Mouse (Mus musculus): Measurements from ENCODE around the gene Igfn1. TPM values are rescaled to one million over a fixed set of nuclear protein-coding genes. Genes with fewer than 3 reads are reported as not detected.
A peak's percentile ranks its signal among the peaks of the same experiment; 100 is the strongest.

Igfn1 gene
- polyA plus RNA-seq, 1 experiment from 2014 or later, result not detected

- Histone ChIP-seq H3K36me3 (peaks cover 16% of the 10 kb centered on the region), H3K27me3 (replicated peaks) (no peaks in the 10 kb centered on the region), H3K4me3 (replicated peaks) (no peak overlapping the region), H3K4me1 (peaks cover 12% of the 10 kb centered on the region), H3K27ac (replicated peaks) (no peak overlapping the region), H3K9ac (replicated peaks) (no peak overlapping the region), H3K4me2 (no peak overlapping the region), H3K9me3 (replicated peaks) (no peaks in the 10 kb centered on the region)
- 77% methylated on average over 5 of the region's 5 CpGs for WGBS
- ATAC-seq (ENCODE audit: low FRiP score), result no peak
Measured at GRCm38 (mm10) chr1:136038746-136039538, 32.8 kb upstream of the Igfn1 start.

DNA sequence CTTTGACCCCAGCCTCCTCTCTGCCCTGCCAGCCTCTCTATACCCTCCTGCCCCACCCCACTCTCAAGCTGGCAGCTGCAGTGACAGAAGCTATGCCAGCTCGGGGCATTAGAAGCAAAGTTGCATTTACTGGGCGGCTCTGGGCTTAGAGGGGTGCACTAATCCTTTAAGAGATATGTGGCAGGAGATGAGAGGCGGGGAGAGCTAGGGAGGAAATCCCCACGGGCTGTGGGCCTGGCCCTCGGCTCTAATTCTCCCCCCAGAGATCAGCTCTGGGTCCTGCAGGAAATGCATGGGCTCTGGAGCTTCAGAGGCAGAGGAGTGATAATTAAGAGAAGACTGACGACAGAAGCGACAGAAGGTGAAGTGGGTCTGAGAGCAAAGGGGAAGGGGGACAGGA, 26.8 kb upstream of the Igfn1 start:
- no peak overlapping the region for H3K4me3 ChIP-seq (replicated peaks)
- ATAC-seq (ENCODE audit: low FRiP score), result no peak
- no peak overlapping the region for H3K4me2 ChIP-seq
- 0 out of 2 replicates have a peak, but pooled peaks cover 5% of the 10 kb centered on the region for H3K4me1 ChIP-seq
- no peaks in the 10 kb centered on the region for H3K27me3 ChIP-seq (replicated peaks)
- peaks cover 62% of the 10 kb centered on the region for H3K36me3 ChIP-seq
- H3K9me3 ChIP-seq (replicated peaks), result no peaks in the 10 kb centered on the region
- WGBS, result 79% methylated on average over 7 of the region's 7 CpGs
- H3K9ac ChIP-seq (replicated peaks), result no peak overlapping the region
- no peak overlapping the region for H3K27ac ChIP-seq (replicated peaks)

DNA sequence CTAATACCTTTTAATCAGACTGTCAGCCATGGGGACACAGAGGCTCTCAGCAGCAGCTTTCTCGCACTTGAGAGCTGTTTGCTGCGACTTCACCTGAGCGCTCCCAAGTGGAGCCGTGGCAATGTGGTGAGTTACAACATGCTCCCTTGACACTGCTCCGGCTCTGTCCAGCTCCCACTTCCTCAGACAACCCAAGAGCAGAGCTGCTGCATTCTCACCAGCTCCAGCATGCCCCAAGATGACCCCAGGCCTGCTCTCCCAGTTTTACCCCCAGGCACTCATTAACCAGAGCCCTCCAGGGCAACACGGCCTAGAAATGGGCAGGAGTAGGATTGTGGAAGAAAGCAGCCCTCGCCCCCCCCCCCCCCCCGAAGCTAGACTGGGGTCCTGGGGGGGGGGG, 25.6 kb upstream of the Igfn1 start:
- peaks cover 74% of the 10 kb centered on the region for H3K36me3 ChIP-seq
- ATAC-seq (ENCODE audit: low FRiP score), result no peak
- no peak overlapping the region for H3K4me3 ChIP-seq (replicated peaks)
- 0 out of 2 replicates have a peak, but pooled peaks cover 5% of the 10 kb centered on the region for H3K4me1 ChIP-seq
- no peak overlapping the region for H3K4me2 ChIP-seq
- H3K27me3 ChIP-seq (replicated peaks), result no peaks in the 10 kb centered on the region
- WGBS, result 82% methylated on average over 6 of the region's 8 CpGs
- no peak overlapping the region for H3K27ac ChIP-seq (replicated peaks)
- no peaks in the 10 kb centered on the region for H3K9me3 ChIP-seq (replicated peaks)
- no peak overlapping the region for H3K9ac ChIP-seq (replicated peaks)

DNA sequence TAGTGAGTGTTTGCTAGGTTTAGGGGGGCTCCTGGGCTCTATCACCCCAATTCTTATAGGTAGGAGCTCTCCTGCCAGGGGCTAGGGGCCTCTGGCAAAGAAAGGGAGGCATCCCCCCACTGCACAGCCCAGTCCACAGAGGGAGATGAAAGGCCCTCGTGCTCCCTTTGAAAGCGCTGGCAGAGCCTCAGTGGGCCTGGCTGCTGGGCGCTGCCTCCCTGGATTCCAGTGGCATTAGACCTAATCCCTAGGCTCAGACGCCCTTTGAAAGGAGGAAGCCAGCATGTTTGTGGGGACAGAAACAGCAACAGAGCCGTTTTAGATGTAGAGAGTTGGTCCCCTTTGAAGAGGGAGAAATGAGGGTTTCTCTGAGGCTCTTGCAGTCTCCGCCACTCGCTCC, 24.1 kb upstream of the Igfn1 start:
- no peak overlapping the region for H3K4me2 ChIP-seq
- 67% methylated on average over 7 of the region's 7 CpGs for WGBS
- 0 out of 2 replicates have a peak, but pooled peaks cover 5% of the 10 kb centered on the region for H3K4me1 ChIP-seq
- peak; percentile 25; the same call in 1 of the 2 replicates for ATAC-seq (ENCODE audit: low FRiP score)
- no peaks in the 10 kb centered on the region for H3K9me3 ChIP-seq (replicated peaks)
- H3K4me3 ChIP-seq (replicated peaks), result no peak overlapping the region
- H3K27ac ChIP-seq (replicated peaks), result no peak overlapping the region
- H3K27me3 ChIP-seq (replicated peaks), result no peaks in the 10 kb centered on the region
- peaks cover 85% of the 10 kb centered on the region for H3K36me3 ChIP-seq
- H3K9ac ChIP-seq (replicated peaks), result no peak overlapping the region

GRCm38 (mm10) chr1:136018390-136019189, 12.4 kb upstream of the Igfn1 start:
- peak overlapping the region; percentile 84 for H3K27ac ChIP-seq (replicated peaks)
- peaks cover 18% of the 10 kb centered on the region for H3K4me1 ChIP-seq
- ATAC-seq (ENCODE audit: low FRiP score), result peak; percentile 51
- H3K4me2 ChIP-seq, result peak overlapping the region; percentile 83
- peaks cover 30% of the 10 kb centered on the region for H3K36me3 ChIP-seq
- 6% methylated on average over 24 of the region's 24 CpGs for WGBS
- peak overlapping the region; percentile 79 for H3K9ac ChIP-seq (replicated peaks)
- H3K27me3 ChIP-seq (replicated peaks), result no peaks in the 10 kb centered on the region
- H3K9me3 ChIP-seq (replicated peaks), result no peaks in the 10 kb centered on the region
- H3K4me3 ChIP-seq (replicated peaks), result peak overlapping the region; percentile 81

GRCm38 (mm10) chr1:136017907-136018313, 11.8 kb upstream of the Igfn1 start:
- Histone ChIP-seq H3K9me3 (replicated peaks) (no peaks in the 10 kb centered on the region), H3K27ac (replicated peaks) (peak overlapping the region; percentile 84), H3K4me1 (peaks cover 18% of the 10 kb centered on the region), H3K36me3 (peaks cover 26% of the 10 kb centered on the region), H3K27me3 (replicated peaks) (no peaks in the 10 kb centered on the region), H3K9ac (replicated peaks) (peak overlapping the region; percentile 79), H3K4me3 (replicated peaks) (peak overlapping the region; percentile 81), H3K4me2 (peak overlapping the region; percentile 83)
- peak; percentile 100 for ATAC-seq (ENCODE audit: low FRiP score)
- WGBS, result under 1% methylated on average over 22 of the region's 22 CpGs

DNA sequence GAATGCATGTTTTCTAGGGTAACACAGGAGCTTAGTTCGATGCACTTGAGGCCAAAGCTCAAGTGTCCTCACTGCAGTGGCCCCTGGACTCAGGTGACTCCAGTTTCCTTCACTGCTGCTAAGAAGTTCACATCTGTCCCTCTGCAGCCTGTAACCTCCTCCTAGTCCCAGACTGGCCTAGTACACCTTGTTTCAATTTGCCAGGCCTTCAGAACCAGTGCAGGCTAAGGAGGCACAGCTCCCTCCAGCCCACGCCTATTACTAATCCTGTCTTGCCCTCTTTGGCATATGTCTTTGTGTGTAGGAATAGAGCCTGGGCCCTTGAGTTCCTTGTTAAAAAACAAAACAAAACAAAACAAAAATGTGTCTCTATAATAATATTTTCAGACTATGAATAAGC, 11.2 kb upstream of the Igfn1 start:
- WGBS, result 86% methylated on average over 2 of the region's 2 CpGs
- no peaks in the 10 kb centered on the region for H3K9me3 ChIP-seq (replicated peaks)
- peaks cover 20% of the 10 kb centered on the region for H3K36me3 ChIP-seq
- H3K27me3 ChIP-seq (replicated peaks), result no peaks in the 10 kb centered on the region
- ATAC-seq (ENCODE audit: low FRiP score), result peak; percentile 28; the same call in 1 of the 2 replicates
- H3K4me1 ChIP-seq, result peaks cover 18% of the 10 kb centered on the region
- H3K9ac ChIP-seq (replicated peaks), result no peak overlapping the region
- peak overlapping the region; percentile 54; the same call in 1 of the 2 replicates for H3K27ac ChIP-seq (replicated peaks)
- H3K4me3 ChIP-seq (replicated peaks), result no peak overlapping the region
- H3K4me2 ChIP-seq, result peak overlapping the region; percentile 83

DNA sequence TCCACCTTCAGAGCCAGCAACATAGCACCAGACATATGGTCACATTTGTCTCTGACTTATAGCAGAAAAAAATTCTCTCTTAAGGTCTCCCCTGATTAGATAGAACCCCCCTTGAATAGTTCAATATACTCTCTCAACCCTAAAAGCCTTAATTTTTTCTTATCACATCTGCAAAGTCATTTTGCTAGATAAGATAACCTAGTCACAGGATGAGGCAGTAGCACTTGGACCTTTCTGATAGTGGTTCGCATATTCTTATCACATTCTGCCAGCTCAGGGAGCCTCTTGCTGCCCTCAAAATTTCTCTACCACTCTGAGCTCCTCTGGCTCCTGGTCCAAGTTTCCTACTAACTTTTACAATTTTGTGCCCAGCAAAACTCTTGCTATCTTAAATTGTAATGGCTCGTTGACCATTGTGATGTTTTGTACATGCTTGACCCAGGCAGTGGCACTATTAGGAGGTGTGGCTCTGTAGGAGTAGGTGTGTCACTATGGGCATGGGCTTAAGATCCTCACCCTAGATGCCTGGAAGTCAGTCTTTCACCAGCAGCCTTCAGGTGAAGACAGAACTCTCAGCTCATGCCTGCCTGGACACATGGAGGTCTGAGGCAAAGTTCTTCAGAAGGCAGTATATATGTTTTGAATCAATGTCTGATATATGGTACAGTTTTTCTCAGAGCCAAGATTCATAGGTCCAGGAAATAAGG, 8.8 kb upstream of the Igfn1 start:
- Histone ChIP-seq H3K27me3 (replicated peaks) (no peaks in the 10 kb centered on the region), H3K9me3 (replicated peaks) (no peaks in the 10 kb centered on the region), H3K27ac (replicated peaks) (no peak overlapping the region), H3K4me3 (replicated peaks) (no peak overlapping the region), H3K4me1 (peaks cover 18% of the 10 kb centered on the region), H3K9ac (replicated peaks) (no peak overlapping the region), H3K36me3 (no peaks in the 10 kb centered on the region), H3K4me2 (no peak overlapping the region)
- ATAC-seq (ENCODE audit: low FRiP score), result no peak
- 85% methylated on average over 2 of the region's 2 CpGs for WGBS

GRCm38 (mm10) chr1:136013513-136013912, 7.4 kb upstream of the Igfn1 start:
- 89% methylated on average over 4 of the region's 4 CpGs for WGBS
- Histone ChIP-seq H3K9ac (replicated peaks) (no peak overlapping the region), H3K4me3 (replicated peaks) (no peak overlapping the region), H3K9me3 (replicated peaks) (no peaks in the 10 kb centered on the region), H3K36me3 (no peaks in the 10 kb centered on the region), H3K27me3 (replicated peaks) (0 out of 2 replicates have a peak, but pooled peaks cover 7% of the 10 kb centered on the region), H3K4me1 (peaks cover 4% of the 10 kb centered on the region; the same call in 1 of the 2 replicates), H3K4me2 (no peak overlapping the region), H3K27ac (replicated peaks) (no peak overlapping the region)
- ATAC-seq (ENCODE audit: low FRiP score), result no peak

GRCm38 (mm10) chr1:136010247-136010646, 4.1 kb upstream of the Igfn1 start:
- Histone ChIP-seq H3K27ac (replicated peaks) (no peak overlapping the region), H3K36me3 (no peaks in the 10 kb centered on the region), H3K9me3 (replicated peaks) (no peaks in the 10 kb centered on the region), H3K27me3 (replicated peaks) (peaks cover 24% of the 10 kb centered on the region), H3K4me2 (no peak overlapping the region), H3K9ac (replicated peaks) (no peak overlapping the region), H3K4me3 (replicated peaks) (no peak overlapping the region), H3K4me1 (peaks cover 12% of the 10 kb centered on the region)
- ATAC-seq (ENCODE audit: low FRiP score), result no peak
- WGBS, result 90% methylated on average over 4 of the region's 4 CpGs

GRCm38 (mm10) chr1:136008159-136008533, 2.0 kb upstream of the Igfn1 start:
- Histone ChIP-seq H3K27me3 (replicated peaks) (peaks cover 24% of the 10 kb centered on the region), H3K9me3 (replicated peaks) (no peaks in the 10 kb centered on the region), H3K9ac (replicated peaks) (no peak overlapping the region), H3K27ac (replicated peaks) (no peak overlapping the region), H3K36me3 (no peaks in the 10 kb centered on the region), H3K4me2 (peak overlapping the region; percentile 73), H3K4me1 (peaks cover 12% of the 10 kb centered on the region), H3K4me3 (replicated peaks) (peak overlapping the region; percentile 42)
- ATAC-seq (ENCODE audit: low FRiP score), result no peak
- 24% methylated on average over 8 of the region's 8 CpGs for WGBS

All from neural tube, embryonic 15.5 days (tissue).